Mouse (Mus musculus): ENCODE data around the gene Prkag1.
"Not testable (repeated sequence)": the region's sequence is repeated elsewhere in the genome, so short reads cannot be mapped to it uniquely, and the experiment has no call there.

Prkag1 gene

GRCm38 (mm10) chr15:98823434-98823833 is 7.9 kb downstream of the Prkag1 start:
- no peak for DNase-seq (ENCODE audit: low read depth, low spot score)

GRCm38 (mm10) chr15:98822147-98822546 is 9.2 kb downstream of the Prkag1 start:
- DNase-seq (ENCODE audit: low read depth, low spot score), result no peak

GRCm38 (mm10) chr15:98821403-98821802 is 9.9 kb downstream of the Prkag1 start:
- no peak for DNase-seq (ENCODE audit: low read depth, low spot score)

- DNase-seq (ENCODE audit: low read depth, low spot score), result no peak
Measured at GRCm38 (mm10) chr15:98820937-98821336, 10.4 kb downstream of the Prkag1 start.

- DNase-seq (ENCODE audit: low read depth, low spot score), result no peak
Measured at GRCm38 (mm10) chr15:98818171-98818570, 13.2 kb downstream of the Prkag1 start.

GRCm38 (mm10) chr15:98812741-98813424 is 18.4 kb downstream of the Prkag1 start:
- DNase-seq (ENCODE audit: low read depth, low spot score), result no peak

- not testable (repeated sequence) for DNase-seq (ENCODE audit: low read depth, low spot score)
Measured at GRCm38 (mm10) chr15:98810212-98810611, 21.1 kb downstream of the Prkag1 start.

GRCm38 (mm10) chr15:98809390-98809789 is 21.9 kb downstream of the Prkag1 start, which contains the start of gene Ddn:
Ddn (minus strand) TSS chr15:98809490.
- no peak for DNase-seq (ENCODE audit: low read depth, low spot score)

GRCm38 (mm10) chr15:98808651-98809134 is 22.6 kb downstream of the Prkag1 start:
- DNase-seq (ENCODE audit: low read depth, low spot score), result no peak

GRCm38 (mm10) chr15:98807895-98808650 is 23.2 kb downstream of the Prkag1 start:
- DNase-seq (ENCODE audit: low read depth, low spot score), result no peak

- no peak for DNase-seq (ENCODE audit: low read depth, low spot score)
Measured at GRCm38 (mm10) chr15:98806809-98807770, 24.2 kb downstream of the Prkag1 start.

- DNase-seq (ENCODE audit: low read depth, low spot score), result no peak
Measured at GRCm38 (mm10) chr15:98806071-98806808, 25.1 kb downstream of the Prkag1 start.

GRCm38 (mm10) chr15:98805324-98806040 is 25.8 kb downstream of the Prkag1 start:
- DNase-seq (ENCODE audit: low read depth, low spot score), result no peak

GRCm38 (mm10) chr15:98804054-98804453 is 27.3 kb downstream of the Prkag1 start:
- peak; percentile 29 for DNase-seq (ENCODE audit: low read depth, low spot score)

- DNase-seq (ENCODE audit: low read depth, low spot score), result no peak
Measured at GRCm38 (mm10) chr15:98802926-98803325, 28.4 kb downstream of the Prkag1 start.

GRCm38 (mm10) chr15:98799396-98799795 is 31.9 kb downstream of the Prkag1 start:
- peak; percentile 67 for DNase-seq (ENCODE audit: low read depth, low spot score)

GRCm38 (mm10) chr15:98798903-98799302 is 32.4 kb downstream of the Prkag1 start:
- no peak for DNase-seq (ENCODE audit: low read depth, low spot score)

GRCm38 (mm10) chr15:98797835-98798492 is 33.4 kb downstream of the Prkag1 start:
- no peak for DNase-seq (ENCODE audit: low read depth, low spot score)

- DNase-seq (ENCODE audit: low read depth, low spot score), result no peak
Measured at GRCm38 (mm10) chr15:98796803-98797595, 34.3 kb downstream of the Prkag1 start.
